Mouse (Mus musculus) layer of hippocampus, adult 9-10 months (tissue): ENCODE data around the gene Ilf2.

Source experiments
- DNase-seq: peaks from one replicate; pipeline ENCODE4 v3.0.0; 2022; ENCODE audit warnings: low spot score

Gene Ilf2

GRCm38 (mm10) chr3:90462579-90462978, 13.3 kb upstream of the Ilf2 start:
- no peak for DNase-seq

GRCm38 (mm10) chr3:90464552-90465080, 11.3 kb upstream of the Ilf2 start:
- DNase-seq: no peak

GRCm38 (mm10) chr3:90465081-90465685, 10.7 kb upstream of the Ilf2 start:
- no peak for DNase-seq

- no peak for DNase-seq
These were observed 10.1 kb upstream of the Ilf2 start, which contains the start of gene Npr1 for GRCm38 (mm10) chr3:90465686-90466310. Gene Npr1, minus strand, starts transcription at chr3:90465866.

DNA sequence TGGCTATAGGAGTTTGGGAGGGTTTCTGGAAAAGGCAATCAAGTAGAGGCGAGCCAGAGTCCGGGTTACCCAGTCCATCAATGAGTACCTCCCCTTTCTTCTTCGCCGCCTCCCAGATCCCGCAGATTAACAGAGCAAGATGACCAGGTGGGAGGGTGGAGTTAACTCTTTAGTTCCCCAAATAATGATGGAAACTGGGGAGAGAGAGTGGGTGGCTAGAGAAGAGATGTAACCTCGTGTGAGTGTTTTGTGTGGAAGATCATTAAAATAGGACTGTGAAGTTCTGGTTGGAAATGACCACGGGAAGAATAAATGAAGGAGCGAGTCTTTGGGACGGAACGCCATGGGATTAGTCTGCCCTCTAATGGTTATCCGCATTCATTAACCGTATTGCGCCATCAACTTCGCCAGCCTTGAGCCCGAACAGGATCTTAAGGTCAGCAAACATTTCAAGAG, 9.6 kb upstream of the Ilf2 start:
- DNase-seq: no peak

GRCm38 (mm10) chr3:90467618-90468300, 8.2 kb upstream of the Ilf2 start:
- no peak for DNase-seq

DNA sequence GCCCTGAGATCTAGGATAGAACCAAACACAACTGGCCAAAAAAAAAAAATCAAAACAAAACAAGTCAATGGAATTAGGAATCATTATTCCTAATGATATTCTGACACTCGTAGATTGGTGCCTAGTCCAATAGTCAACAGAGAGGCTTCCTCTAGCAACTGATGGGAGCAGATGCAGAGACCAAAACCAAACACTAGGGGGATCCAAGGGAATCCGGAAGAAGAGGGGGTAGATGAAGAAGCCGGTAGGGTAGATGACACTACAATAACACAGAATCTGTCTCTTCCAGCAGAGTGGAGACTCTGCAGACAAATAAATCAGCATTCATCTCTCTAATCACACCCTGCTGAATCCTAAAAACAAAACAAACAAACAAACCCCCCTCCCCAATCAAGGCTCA, 3.7 kb upstream of the Ilf2 start:
- DNase-seq: no peak

DNA sequence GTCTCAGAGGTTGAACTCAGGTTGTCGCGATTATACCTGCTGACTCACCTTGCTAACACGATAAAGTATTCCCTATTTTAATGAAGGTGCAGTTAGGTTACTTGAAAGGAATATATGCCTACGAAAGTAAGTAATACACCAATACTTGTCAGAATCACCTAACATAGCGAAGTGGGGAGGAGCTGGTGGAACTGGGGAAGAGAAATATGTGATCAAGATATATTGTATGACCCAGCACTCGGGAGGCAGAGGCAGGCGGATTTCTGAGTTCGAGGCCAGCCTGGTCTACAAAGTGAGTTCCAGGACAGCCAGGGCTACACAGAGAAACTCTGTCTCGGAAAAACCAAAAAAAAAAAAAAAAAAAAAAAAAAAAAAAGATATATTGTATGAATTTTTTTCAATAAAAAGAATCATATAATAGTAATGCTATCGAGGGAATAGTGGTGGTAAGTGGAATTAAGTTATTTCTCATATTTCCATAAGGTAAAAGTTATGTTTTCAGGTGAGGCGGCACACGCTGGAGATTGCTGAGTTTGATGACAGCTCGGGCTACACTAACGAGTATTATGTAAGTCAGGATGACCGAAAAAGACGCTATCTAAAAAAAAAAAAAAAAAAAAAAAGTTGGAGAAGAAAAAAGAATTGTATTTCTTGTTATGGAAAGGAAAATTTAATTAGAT, 635 bp upstream of the Ilf2 start:
- DNase-seq: no peak

GRCm38 (mm10) chr3:90486998-90487397, 11.1 kb downstream of the Ilf2 start:
- no peak for DNase-seq

DNA sequence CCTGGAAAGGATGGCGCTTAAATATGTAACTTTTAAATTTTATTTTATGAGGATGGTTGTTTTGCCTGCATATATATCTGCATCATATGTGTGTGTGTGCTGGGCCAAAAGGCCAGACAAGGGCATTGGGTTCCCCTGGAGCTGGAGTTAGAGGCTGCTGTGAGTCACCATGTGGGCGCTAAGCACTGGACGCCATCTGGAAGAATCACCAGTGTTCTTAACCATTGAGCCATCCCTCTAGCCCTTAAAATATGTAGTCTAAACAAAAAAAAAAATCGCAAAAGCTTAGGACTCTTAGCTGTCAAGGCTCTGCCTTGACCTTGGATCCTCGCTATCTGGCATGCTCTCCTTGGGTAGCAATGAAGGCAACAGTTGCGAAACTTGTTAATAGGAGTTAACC, 12.7 kb downstream of the Ilf2 start:
- DNase-seq: no peak

- peak; percentile 90 for DNase-seq
These were observed 14.8 kb downstream of the Ilf2 start, which contains the start of gene Snapin for GRCm38 (mm10) chr3:90490696-90491256. Gene Snapin, minus strand, starts transcription at chr3:90491033.

- no peak for DNase-seq
These were observed 15.4 kb downstream of the Ilf2 start for GRCm38 (mm10) chr3:90491350-90491749.

DNA sequence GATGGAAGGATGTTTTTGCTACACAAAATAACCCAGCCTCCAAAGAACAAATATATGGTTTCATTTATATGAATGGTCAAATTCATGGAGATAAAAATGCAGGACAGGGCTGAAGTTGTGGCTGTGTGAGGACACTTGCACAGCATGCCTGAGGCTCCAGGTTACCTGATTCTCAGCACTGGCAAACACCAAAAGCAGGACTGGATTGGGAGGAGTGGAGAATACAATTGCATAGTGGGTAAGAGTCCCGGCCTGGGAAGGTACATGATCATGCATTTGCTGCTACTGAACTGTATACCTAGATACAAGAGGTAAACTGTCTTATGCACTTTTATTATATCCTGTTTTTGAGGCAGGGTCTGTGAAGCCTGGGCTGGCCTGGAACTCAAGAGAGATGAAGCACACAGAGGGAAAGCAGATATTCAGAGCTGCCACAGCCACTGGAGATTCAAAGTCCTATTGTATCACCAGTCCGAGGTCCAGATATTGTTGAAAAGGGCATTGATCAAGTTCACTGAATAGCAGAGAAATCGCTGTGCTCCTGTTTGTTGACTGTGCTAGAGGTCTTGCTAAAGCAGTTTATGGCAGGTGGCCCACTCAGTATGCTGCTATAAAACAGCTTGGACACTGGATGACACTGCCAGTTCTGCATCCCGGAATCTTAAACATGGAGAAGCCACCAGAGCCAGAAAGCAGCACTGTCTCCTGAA, 18.1 kb downstream of the Ilf2 start:
- DNase-seq: no peak

DNA sequence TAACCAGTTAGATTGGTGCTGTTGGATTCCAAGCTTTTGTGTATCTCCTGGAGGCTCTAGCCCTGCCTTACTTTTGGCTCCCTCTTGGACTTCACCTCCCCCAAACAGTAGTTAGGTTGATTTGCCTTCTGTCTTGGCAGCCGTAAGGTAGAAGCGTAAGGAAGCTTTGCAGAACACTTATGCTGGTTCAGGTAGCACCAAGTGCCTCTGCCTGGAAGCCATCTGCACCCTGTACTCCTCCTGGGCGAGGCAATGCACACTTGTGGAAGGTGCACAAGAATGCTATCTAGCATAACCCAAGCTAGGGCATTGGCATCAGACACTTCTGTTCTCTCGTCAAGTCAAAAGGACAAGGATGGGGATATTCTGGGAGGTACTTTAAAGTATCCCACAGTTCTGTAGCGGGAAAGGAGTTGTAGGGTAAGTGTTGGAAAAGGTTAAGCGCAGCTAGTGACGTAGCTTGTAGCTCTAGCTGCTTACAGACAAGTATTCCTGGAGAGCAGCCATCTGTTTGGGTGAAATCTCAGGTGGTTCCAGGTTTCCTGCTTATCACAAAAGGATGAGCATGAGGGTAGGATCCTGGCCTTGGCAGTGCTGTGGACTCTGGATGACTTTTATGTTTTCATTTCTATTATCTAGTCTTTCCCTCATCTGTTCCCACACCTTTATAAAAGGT, 20.1 kb downstream of the Ilf2 start:
- no peak for DNase-seq

- no peak for DNase-seq
These were observed 21.7 kb downstream of the Ilf2 start for GRCm38 (mm10) chr3:90497597-90497996.

DNA sequence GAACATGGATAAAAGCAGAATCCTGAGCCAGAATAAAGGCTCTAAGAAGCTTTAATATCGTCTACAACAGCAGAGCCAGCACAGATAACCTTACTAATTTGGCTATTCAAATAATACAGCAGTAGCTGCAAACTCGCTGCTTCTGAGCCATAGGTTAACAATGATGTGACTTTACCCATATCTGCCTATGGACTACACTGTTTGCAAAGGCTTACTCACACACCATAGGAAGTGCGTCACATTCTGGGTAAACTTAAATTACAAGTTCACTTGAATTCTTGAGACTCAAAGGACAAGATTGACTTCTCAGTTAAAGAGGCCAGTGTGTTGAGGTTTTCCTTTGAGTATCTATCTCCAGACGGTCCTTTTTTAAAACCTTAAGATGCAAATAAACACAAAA, 27.5 kb downstream of the Ilf2 start:
- no peak for DNase-seq

GRCm38 (mm10) chr3:90505216-90505615, 29.3 kb downstream of the Ilf2 start:
- no peak for DNase-seq

GRCm38 (mm10) chr3:90506362-90506761, 30.4 kb downstream of the Ilf2 start:
- DNase-seq: no peak

GRCm38 (mm10) chr3:90508287-90508949, 32.5 kb downstream of the Ilf2 start:
- DNase-seq: no peak
